Mouse (Mus musculus) gastrocnemius, postnatal 25 days (tissue): ENCODE measurements around the gene Hip1. TPM values are rescaled to one million over a fixed set of nuclear protein-coding genes. Genes with fewer than 3 reads are reported as not detected.
"Not testable (repeated sequence)": the region's sequence is repeated elsewhere in the genome, so short reads cannot be mapped to it uniquely, and the experiment has no call there.

Source experiments
- DNase-seq: peaks from one replicate; pipeline ENCODE4 v3.0.0; 2022
- microRNA-seq, 2 experiments: library from miRNA; unstranded; fragments of <30 nt; microRNA quantifications; one replicate each; pipeline ENCODE4 v1.2.0; 2021; ENCODE audit warnings: borderline replicate concordance in 2 of 2
- total RNA-seq, 2 experiments: library from RNA; stranded (reverse); gene quantifications; 1 replicate in 1 of 2; 2 replicates in 1 of 2; pipeline ENCODE4 v1.2.3; 2021

The Hip1 gene
- total RNA-seq, 2 experiments from 2014 or later = 24.6 to 28.7 TPM

DNA sequence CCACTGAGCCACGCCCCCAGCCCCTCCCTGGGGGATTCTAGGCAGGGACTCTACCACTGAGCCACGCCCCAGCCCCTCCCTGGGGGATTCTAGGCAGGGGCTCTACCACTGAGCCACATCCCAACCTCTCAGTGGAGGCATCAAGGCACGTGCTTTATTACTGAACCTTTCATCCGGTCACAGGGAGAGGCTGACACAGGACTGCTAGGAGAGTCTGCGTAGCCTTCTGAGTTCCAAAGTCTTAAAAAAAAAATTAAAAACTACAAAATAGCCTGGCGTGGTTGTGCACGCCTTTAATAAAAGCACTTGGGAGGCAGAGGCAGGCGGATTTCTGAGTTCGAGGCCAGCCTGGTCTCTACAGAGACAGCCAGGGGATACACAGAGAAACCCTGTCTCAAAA, 175.7 kb downstream of the Hip1 start:
- not testable (repeated sequence) for DNase-seq

DNA sequence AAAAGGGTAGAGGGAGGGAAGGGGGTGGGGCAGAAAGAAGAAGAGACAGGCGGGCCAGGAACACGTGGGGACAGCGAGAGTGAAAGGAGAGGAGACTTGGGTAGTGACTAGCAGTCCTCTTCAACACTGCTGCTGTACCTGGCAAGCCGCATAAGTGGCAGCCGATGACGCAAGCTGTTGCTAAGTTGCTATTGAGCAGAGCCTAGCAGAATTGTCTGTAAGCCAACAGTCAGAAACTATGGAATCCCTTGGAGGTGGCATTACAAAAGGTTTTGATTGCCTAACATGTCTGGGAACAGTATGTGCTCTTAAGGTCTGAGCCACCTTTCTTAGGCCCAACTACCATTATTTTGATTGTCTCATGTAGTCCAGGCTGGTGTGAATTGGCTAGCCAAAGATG, 176.6 kb downstream of the Hip1 start:
- no peak for DNase-seq

DNA sequence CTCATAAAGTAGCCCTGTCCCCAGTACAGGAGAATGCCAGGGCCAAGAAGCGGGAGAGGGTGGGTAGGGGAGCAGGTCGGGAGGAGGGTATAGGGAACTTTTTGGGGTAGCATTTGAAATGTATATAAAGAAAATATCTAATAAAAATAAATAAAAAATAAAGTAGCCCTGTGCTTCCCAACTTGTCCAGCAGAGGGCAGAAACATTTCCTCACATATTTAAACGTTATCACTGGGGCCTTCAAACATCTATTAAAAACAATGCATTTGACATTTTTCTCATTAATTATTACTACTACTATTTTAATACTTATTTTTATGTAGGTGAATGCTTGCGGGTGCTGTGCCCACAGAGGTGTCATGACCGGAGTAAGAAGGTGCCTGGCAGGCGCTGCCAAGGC, 177.1 kb downstream of the Hip1 start:
- DNase-seq = no peak

DNA sequence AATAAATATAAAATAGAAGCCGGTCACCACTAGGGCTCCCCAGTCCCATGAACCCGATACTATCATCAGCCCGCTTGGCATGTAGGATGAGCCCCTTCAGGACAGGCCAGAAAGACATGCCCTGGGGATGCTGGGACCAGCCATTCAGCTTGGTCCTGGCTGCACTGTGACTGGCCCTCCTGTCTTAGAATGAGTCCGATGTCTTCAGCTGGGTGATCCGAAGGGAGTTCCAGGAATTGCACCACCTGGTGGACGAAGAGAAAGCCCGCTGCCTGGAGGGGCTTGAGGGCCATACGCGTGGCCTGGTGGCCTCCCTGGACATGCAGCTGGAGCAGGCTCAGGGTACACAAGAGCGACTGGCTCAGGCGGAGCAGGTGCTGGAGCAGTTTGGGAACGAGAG, 181.4 kb downstream of the Hip1 start:
- DNase-seq = no peak

DNA sequence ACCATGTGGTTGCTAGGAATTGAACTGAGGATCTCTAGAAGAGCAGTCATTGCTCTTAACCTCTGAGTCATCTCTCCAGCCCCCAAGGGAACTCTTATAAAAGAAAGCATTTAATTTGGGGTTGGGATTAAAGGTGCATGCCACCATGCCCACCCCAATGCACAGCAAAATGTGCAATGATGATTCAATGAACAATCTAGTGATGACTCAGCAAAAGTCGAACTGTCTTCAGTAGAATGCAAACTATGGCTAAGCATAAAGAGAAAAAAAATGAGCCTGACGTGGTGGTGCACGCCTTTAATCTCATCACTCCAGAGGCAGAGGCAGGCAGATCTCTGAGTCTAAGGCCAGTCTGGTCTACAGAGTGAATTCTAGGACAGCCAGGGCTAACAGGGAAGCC, 182.3 kb downstream of the Hip1 start:
- DNase-seq = no peak

DNA sequence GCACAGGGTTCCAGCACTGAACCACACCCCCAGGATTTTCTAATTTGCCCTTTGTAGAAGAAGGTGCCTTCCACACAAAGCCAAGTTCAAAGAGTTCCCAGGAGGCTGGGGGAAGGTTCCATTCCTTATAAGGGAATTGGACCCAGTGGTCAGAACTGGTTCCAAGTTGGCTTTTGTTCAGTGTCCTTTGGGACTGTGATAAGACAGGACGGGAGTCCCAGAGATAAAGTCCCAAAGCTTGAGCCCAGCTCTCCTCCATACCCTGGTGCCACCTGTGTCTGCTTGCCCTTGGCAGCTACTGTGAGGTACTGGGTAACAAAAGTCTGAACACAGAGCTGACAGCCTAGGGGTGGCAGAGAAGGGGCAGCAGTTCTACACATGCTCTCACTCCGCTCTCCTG, 185.1 kb downstream of the Hip1 start:
- no peak for DNase-seq

DNA sequence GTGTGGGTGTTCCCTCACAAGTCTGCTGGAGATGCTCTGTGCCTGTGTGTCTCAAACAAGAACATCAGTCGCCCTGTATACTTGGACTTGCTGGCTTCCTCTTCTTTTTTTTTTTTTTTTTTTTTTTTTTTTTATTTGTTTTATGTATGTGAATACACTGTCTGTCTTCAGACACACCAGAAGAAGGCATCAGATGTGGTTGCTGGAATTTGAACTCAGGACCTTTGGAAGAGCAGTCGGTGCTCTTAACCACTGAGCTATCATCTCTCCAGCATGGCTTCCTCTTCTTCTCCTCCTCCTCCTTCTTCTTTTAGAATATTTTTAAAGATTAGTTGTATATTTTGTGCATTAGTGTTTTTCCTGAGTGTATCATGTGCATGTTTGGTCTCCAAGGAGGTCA, 187.4 kb downstream of the Hip1 start:
- peak; percentile 45 for DNase-seq

Small RNA genes within 50 kb of the gene (microRNA-seq; reads per million reads assigned to microRNA genes)
- 0.26 to 0.74 reads per million in 2 experiments for gene Mir7033

Other genes with a start within 250 kb of the Hip1 start
- gene Fkbp6, start 195.1 kb downstream of the Hip1 start, total RNA-seq = not detected
- gene Trim50, start 191.8 kb downstream of the Hip1 start, total RNA-seq = not detected
- 10 to 100 TPM in 1 of 2 experiments, 1 to 10 TPM in 1; 8.9 to 10.2 TPM for gene Nsun5, start 175.2 kb downstream of the Hip1 start, total RNA-seq
- 1 to 10 TPM; 8.3 to 9.4 TPM for gene Pom121, start 150.6 kb downstream of the Hip1 start, total RNA-seq
- gene Ccl26, start 18.4 kb upstream of the Hip1 start, total RNA-seq = not detected
- gene Ccl24, start 27.9 kb upstream of the Hip1 start, total RNA-seq = 1 to 10 TPM in 1 of 2 experiments, under 1 TPM in 1; 0.61 to 1.1 TPM
- 10 to 100 TPM in 1 of 2 experiments, 1 to 10 TPM in 1; 9.9 to 11.8 TPM for gene Rhbdd2, start 87.5 kb upstream of the Hip1 start, total RNA-seq
- gene Por, start 124.9 kb upstream of the Hip1 start, total RNA-seq = 10 to 100 TPM; 23.5 to 39.7 TPM
- gene Tmem120a, start 199.3 kb upstream of the Hip1 start, total RNA-seq = 10 to 100 TPM in 1 of 2 experiments, 1 to 10 TPM in 1; 5.6 to 10.5 TPM
- not detected for gene Styxl1, start 233.3 kb upstream of the Hip1 start, total RNA-seq
- 1,000 to 10,000 TPM; 1,176 to 1,179 TPM for gene Mdh2, start 233.4 kb upstream of the Hip1 start, total RNA-seq